Mouse (Mus musculus) ZHBTc4 (cell line): ENCODE measurements at regions not wholly inside any gene's neighbourhood (a gene's known extent, or its start where the extent isn't known, plus 50 kb on each side); places are given as distances from the start of the nearest gene placed in this dataset.

Experiments used
- DNase-seq: peaks from one replicate; pipeline ENCODE4 v3.0.0-alpha.2; 2011; ENCODE audit warnings: low read depth, low spot score

GRCm38 (mm10) chr6:75683935-75684334 is 813.6 kb downstream of the Gm9008 start:
- DNase-seq = no peak

GRCm38 (mm10) chr6:75644363-75644720 is 853.2 kb downstream of the Gm9008 start:
- no peak for DNase-seq

DNA sequence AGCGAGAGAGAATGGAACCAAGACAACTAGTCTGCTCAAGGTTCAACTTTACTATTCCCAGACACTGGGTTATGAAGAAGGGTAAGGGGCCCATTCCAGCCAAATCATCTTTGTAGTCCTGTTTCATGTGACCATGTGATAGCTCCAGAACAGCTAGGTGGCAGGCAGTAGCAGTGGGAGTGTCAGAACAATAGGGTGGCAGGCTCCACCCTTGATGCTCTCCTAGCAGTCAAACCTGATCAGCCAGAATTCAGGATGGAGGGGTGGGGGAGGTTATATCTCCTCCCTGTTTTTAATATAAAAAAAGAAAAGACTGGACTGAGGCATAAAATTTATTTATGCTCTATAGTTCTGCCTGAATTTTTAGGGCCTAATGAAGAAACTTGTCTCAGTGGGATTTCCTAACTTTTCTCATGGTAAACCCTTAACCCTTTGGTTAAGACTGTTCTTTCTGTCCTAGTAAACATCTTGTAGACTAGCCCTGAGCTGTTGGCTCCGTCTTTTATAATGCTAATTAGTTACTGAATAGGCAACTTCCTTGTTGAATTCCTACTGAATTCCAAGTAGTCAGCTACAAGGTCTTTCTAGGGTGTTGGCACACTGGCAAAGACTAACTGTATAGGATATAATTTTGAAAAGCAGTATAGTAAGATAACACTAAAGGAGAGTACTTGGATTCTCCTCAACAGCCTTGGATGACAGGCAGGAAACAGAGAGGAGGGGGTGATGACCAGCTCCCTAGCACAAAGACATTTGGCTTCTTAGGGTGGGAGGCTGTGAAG is 853.8 kb downstream of the Gm9008 start:
- peak; percentile 62 for DNase-seq

- no peak for DNase-seq
Measured at GRCm38 (mm10) chr6:75636050-75636449, 861.5 kb downstream of the Gm9008 start.

DNA sequence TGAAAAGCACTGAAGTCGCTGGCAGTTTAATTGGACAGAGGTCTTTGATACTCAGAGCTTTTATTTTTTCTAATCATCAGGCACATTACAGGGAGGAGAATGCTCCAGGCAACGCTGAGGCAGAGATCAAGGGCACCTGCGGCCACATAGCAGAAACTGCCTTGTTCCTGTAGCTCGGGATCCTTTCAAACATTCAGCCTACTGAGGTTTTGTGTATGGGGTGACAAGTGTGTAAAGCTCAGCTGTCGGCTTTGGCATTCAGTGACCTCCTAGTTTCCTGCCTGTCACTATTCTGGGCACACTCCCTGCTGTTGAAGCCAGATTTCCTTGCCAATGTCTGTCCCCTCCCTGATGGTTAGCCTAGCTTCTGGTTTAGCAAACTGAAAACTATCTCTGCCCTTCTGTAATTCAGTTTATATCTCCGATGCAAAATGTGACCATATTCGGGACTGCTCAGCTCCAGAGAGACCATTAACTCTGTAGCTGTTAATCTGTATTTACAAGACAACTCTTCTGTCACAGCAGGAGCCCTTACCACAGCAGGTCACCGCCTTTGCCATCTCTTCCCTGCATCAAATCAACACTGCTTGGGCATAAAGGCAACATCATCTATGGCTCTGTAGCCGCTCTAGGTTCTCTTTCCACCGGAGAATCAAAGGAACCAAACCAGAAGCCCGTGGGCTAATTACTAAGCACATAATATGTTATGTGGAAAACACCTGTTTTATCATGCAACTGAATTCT is 894.9 kb downstream of the Gm9008 start:
- peak; percentile 18 for DNase-seq

DNA sequence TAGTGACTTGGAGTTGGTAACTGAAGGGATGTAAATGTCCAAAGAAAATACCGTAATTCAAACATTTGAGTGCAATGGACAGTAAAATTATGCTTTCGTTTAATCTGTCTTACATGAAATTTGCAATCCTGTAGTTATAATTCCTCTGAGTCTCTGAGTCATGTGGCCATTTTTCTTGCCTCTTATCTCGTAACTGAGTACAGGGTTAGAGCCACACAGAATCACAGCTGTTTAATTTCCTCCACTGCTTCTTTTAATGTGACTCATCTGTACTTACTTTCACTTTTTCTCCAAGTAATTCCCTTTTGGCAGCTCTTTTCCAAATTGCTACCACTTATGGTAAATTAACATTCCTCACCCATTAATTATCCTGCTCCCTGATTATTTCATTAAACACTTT is 939.2 kb downstream of the Gm9008 start:
- no peak for DNase-seq

GRCm38 (mm10) chr6:75542247-75542700 is 955.3 kb downstream of the Gm9008 start:
- DNase-seq = no peak

- DNase-seq = no peak
Measured at GRCm38 (mm10) chr6:75539703-75540102, 957.9 kb downstream of the Gm9008 start.
